Mouse (Mus musculus): ENCODE results near the gene Tm4sf1. TPM values are rescaled to one million over a fixed set of nuclear protein-coding genes. Genes with fewer than 3 reads are reported as not detected.

Gene Tm4sf1
- total and polyA plus RNA-seq, 3 experiments, result 78.5 to 148 (median 84.6) TPM

DNA sequence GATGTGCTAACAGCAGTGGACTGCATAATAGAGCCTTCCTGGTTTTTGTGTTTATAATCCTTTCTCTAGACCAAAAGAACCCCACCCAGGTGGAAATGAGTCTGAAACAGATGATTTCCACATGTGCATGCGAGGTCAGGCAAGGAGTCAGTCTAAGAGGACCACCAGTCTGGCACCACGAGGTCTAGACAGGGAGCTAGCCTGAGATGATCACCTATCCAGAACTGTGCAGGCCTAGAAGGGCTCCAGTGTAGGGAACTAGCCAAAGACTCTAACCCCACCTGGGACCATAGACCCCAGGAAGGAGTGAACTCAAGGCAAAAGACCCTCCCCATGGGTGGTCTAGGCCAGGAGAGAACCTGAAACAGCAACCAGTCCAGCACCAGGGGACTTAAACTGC, 48.7 kb downstream of the Tm4sf1 start:
- peak overlapping the region; percentile 45 for H3K27ac ChIP-seq
- 25% methylated on average over 2 of the region's 2 CpGs for WGBS
- intact Hi-C loops (cut with DNase I), result no loop called here

GRCm38 (mm10) chr3:57252551-57252950, 49.2 kb downstream of the Tm4sf1 start:
- TF ChIP-seq EP300 (IDR thresholded peaks at IDR 0.05; ENCODE audit: insufficient read depth, low read depth, low read length) (no peak), POLR2A (IDR thresholded peaks at IDR 0.05; ENCODE audit: insufficient read depth, low read depth, low read length) (no peak), CTCF (IDR thresholded peaks at IDR 0.05) (no peak)
- H3K36me3 ChIP-seq (ENCODE audit: control insufficient read depth, insufficient read depth, low read length), result no peaks in the 10 kb centered on the region

More for the DNA sequence above, 48.7 kb downstream of the Tm4sf1 start:
- no peak for TF ChIP-seq EP300 (IDR thresholded peaks at IDR 0.05; ENCODE audit: insufficient read depth, low read depth, low read length)
- TF ChIP-seq CTCF (IDR thresholded peaks at IDR 0.05), result no peak
- TF ChIP-seq POLR2A (IDR thresholded peaks at IDR 0.05; ENCODE audit: insufficient read depth, low read depth, low read length), result no peak
- DNase-seq, result no peak
- H3K9ac ChIP-seq (ENCODE audit: low read depth, low read length), result no peak overlapping the region
- no peak overlapping the region for H3K4me3 ChIP-seq
- H3K36me3 ChIP-seq (ENCODE audit: control insufficient read depth, insufficient read depth, low read length), result no peaks in the 10 kb centered on the region
- H3K27me3 ChIP-seq (ENCODE audit: control insufficient read depth, insufficient read depth, low read length), result no peaks in the 10 kb centered on the region
- H3K4me1 ChIP-seq (ENCODE audit: control insufficient read depth, insufficient read depth, low read length), result peaks cover 3% of the 10 kb centered on the region
- H3K79me2 ChIP-seq (replicated peaks; ENCODE audit: control insufficient read depth, insufficient read depth, low read length), result no peaks in the 10 kb centered on the region

DNA sequence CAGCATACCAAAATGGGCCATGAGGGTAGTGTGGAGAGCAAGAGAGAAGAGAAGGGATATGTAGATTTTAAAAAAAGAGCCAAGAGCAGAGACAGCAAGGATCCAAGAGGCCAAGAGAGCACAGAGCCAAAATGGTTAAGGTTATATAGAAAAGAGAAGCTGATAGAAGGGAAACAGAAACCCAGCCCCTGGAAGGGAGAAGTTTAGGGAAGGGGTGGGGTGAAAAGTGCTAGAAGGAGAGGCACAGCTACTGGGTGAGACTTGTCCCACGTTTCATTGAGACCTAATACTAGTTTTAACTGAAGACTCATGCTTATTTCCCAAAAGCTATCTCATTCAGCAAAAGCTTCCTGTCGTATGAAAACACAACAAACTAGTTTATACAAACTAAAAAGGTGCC, 56.5 kb downstream of the Tm4sf1 start:
- no peaks in the 10 kb centered on the region for H3K36me3 ChIP-seq (ENCODE audit: control insufficient read depth, insufficient read depth, low read length)
- no peak overlapping the region for H3K27ac ChIP-seq
- TF ChIP-seq POLR2A (IDR thresholded peaks at IDR 0.05; ENCODE audit: insufficient read depth, low read depth, low read length) (no peak), CTCF (IDR thresholded peaks at IDR 0.05) (no peak), EP300 (IDR thresholded peaks at IDR 0.05; ENCODE audit: insufficient read depth, low read depth, low read length) (no peak)
- 45% methylated on average over 2 of the region's 2 CpGs for WGBS
- H3K27me3 ChIP-seq (ENCODE audit: control insufficient read depth, insufficient read depth, low read length), result no peaks in the 10 kb centered on the region
- no peak for DNase-seq
- H3K79me2 ChIP-seq (replicated peaks; ENCODE audit: control insufficient read depth, insufficient read depth, low read length), result no peaks in the 10 kb centered on the region
- no peak overlapping the region for H3K4me3 ChIP-seq
- intact Hi-C loops (cut with DNase I), result no loop called here
- no peak overlapping the region for H3K9ac ChIP-seq (ENCODE audit: low read depth, low read length)
- H3K4me1 ChIP-seq (ENCODE audit: control insufficient read depth, insufficient read depth, low read length), result no peaks in the 10 kb centered on the region

More at GRCm38 (mm10) chr3:57252551-57252950, 49.2 kb downstream of the Tm4sf1 start:
- Histone ChIP-seq H3K27ac (peak overlapping the region; percentile 45), H3K4me3 (no peak overlapping the region), H3K4me1 (ENCODE audit: control insufficient read depth, insufficient read depth, low read length) (peaks cover 3% of the 10 kb centered on the region), H3K79me2 (replicated peaks; ENCODE audit: control insufficient read depth, insufficient read depth, low read length) (no peaks in the 10 kb centered on the region), H3K27me3 (ENCODE audit: control insufficient read depth, insufficient read depth, low read length) (no peaks in the 10 kb centered on the region), H3K9ac (ENCODE audit: low read depth, low read length) (no peak overlapping the region)
- intact Hi-C loops (cut with DNase I), result no loop called here
- peak in 1 of 2 experiments; percentile 39 for DNase-seq

Other genes starting within 250 kb of the Tm4sf1 start
- under 1 TPM; 0.14 to 0.16 TPM for gene Tm4sf4, start 123.3 kb upstream of the Tm4sf1 start, total RNA-seq (2021)
- gene Tm4sf4, start 123.3 kb upstream of the Tm4sf1 start, polyA plus RNA-seq (2012; rRNA removed), result 0.14 and 0.23 TPM in 2 replicates

Measured in heart, adult 2 months (tissue).